Mouse (Mus musculus) G1E (cell line): ENCODE data around the gene Tor4a. TPM values are rescaled to one million over a fixed set of nuclear protein-coding genes. Genes with fewer than 3 reads are reported as not detected.
A peak's percentile ranks its signal among the peaks of the same experiment; 100 is the strongest.

Experiments used
- ATAC-seq: 2 replicates; pipeline ENCODE4 v1.8.0; 2016; ENCODE audit warnings: mild to moderate bottlenecking; ENCODE audit not compliant: insufficient number of reproducible peaks, poor library complexity, low FRiP score, severe bottlenecking; ENCODE audit errors: extremely low read depth
- DNase-seq: peaks from one replicate; pipeline ENCODE4 v3.0.0; 2012; ENCODE audit warnings: low spot score
- H3K27me3 ChIP-seq: 2 replicates; pipeline ENCODE4 v1.6.1; 2012; ENCODE audit warnings: mild to moderate bottlenecking, low read length, inconsistent platforms; ENCODE audit not compliant: insufficient read depth
- H3K36me3 ChIP-seq: replicated peaks from 2 replicates; pipeline ENCODE3; 2012; ENCODE audit warnings: mild to moderate bottlenecking, inconsistent platforms
- H3K4me1 ChIP-seq: 2 replicates; pipeline ENCODE4 v1.6.1; 2012; ENCODE audit warnings: low read depth, low read length, inconsistent platforms, mixed read lengths; ENCODE audit not compliant: insufficient read depth
- H3K4me3 ChIP-seq: 2 replicates; pipeline ENCODE4 v1.5.1; 2012; ENCODE audit warnings: low read depth, mild to moderate bottlenecking, inconsistent platforms, low read length, moderate library complexity, mixed read lengths
- H3K9me3 ChIP-seq: replicated peaks from 2 replicates; pipeline ENCODE4 v1.6.1; 2012; ENCODE audit warnings: inconsistent platforms
- CTCF ChIP-seq: IDR thresholded peaks from 2 replicates; pipeline ENCODE4 v1.5.1; 2012; ENCODE audit warnings: low read depth, low read length, inconsistent platforms, mixed read lengths
- GATA1 ChIP-seq: IDR thresholded peaks from 2 replicates; pipeline ENCODE4 v1.6.1; 2012; ENCODE audit warnings: borderline replicate concordance, low read length, inconsistent platforms, mixed read lengths
- GATA2 ChIP-seq: IDR thresholded peaks from 2 replicates; pipeline ENCODE4 v1.6.1; 2012; ENCODE audit warnings: low read depth, low read length, inconsistent platforms, borderline replicate concordance
- POLR2AphosphoS5 ChIP-seq: IDR thresholded peaks from 2 replicates; pipeline ENCODE4 v1.6.1; 2012; ENCODE audit warnings: low read depth, low read length, inconsistent platforms; ENCODE audit not compliant: insufficient replicate concordance
- TAL1 ChIP-seq: conservative IDR thresholded peaks from 2 replicates; pipeline ENCODE4 v1.6.1; 2012; ENCODE audit warnings: low read depth, low read length, inconsistent platforms, mixed read lengths
- polyA plus RNA-seq: library from polyadenylated mRNA; stranded (reverse); fragments of >175 nt; gene quantifications from 2 replicates; pipeline ENCODE4 v1.2.3, GENCODE M21; 2012
- total RNA-seq, 2 experiments: library from RNA; stranded (forward) in 1 of 2; stranded (reverse) in 1 of 2; fragments of 200-1000 nt in 1 of 2; fragments of >200 nt in 1 of 2; fragmentation: Nextera tagmentation in 1 of 2; gene quantifications; 2 replicates each; pipeline ENCODE4 v1.2.3; 2014 to 2017

Gene Tor4a
- total RNA-seq (2014; fragmentation: Nextera tagmentation) (13.3 and 17.2 TPM in 2 replicates), total RNA-seq (2017) (33.2 and 33.8 TPM in 2 replicates), polyA plus RNA-seq (10.8 and 12.3 TPM in 2 replicates)

GRCm38 (mm10) chr2:25196172-25196954 is at the start of gene Tor4a:
Tor4a (minus strand) TSS chr2:25196886.
- no peaks in the 10 kb centered on the region for H3K27me3 ChIP-seq
- DNase-seq (peak; percentile 92), ATAC-seq (peak; percentile 74)
- H3K4me1 ChIP-seq = peaks cover 61% of the 10 kb centered on the region
- peak within 1 kb of the TSS; percentile 73 for H3K4me3 ChIP-seq
- no peaks in the 10 kb centered on the region for H3K9me3 ChIP-seq
- TF ChIP-seq GATA1 = no peak
- no peak for TF ChIP-seq TAL1
- no peak for TF ChIP-seq GATA2
- TF ChIP-seq CTCF = no peak
- no peak for TF ChIP-seq POLR2AphosphoS5
- peaks cover 72% of the 10 kb centered on the region for H3K36me3 ChIP-seq

DNA sequence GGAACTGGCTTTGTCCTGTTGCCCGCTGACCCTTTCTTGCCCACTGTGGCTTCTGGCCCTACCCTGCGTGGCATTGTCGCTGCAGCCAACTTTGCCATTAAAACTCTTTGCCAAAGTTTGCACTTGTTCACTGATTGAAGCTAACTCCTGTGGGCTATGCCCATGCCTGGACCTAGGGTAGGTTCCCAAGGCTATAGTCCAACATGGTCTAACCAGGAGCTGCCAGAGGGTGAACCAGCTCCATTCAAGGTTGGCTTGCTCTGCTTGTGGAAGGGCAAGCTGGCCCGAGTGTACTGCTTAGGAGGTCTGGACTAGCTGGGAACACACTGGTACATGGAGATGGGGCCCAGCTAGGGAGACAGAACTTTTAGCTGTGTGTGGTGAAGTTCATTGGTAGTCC is 47.5 kb upstream of the Tor4a start:
- peaks cover 68% of the 10 kb centered on the region for H3K4me1 ChIP-seq
- no peaks in the 10 kb centered on the region for H3K9me3 ChIP-seq
- ATAC-seq (no peak), DNase-seq (no peak)
- H3K27me3 ChIP-seq = peaks cover 25% of the 10 kb centered on the region
- TF ChIP-seq GATA2 (no peak), CTCF (no peak), POLR2AphosphoS5 (no peak), TAL1 (no peak), GATA1 (no peak)
- H3K4me3 ChIP-seq = no peak overlapping the region
- H3K36me3 ChIP-seq = peaks cover 62% of the 10 kb centered on the region

GRCm38 (mm10) chr2:25243342-25243741 is 46.7 kb upstream of the Tor4a start:
- peaks cover 54% of the 10 kb centered on the region for H3K36me3 ChIP-seq
- H3K4me3 ChIP-seq = no peak overlapping the region; the same call in 1 of the 2 replicates
- TF ChIP-seq GATA2 = no peak
- no peak for TF ChIP-seq CTCF
- no peak for TF ChIP-seq TAL1
- TF ChIP-seq GATA1 = no peak
- no peak for TF ChIP-seq POLR2AphosphoS5
- DNase-seq (no peak), ATAC-seq (no peak)
- peaks cover 30% of the 10 kb centered on the region for H3K27me3 ChIP-seq
- peaks cover 73% of the 10 kb centered on the region for H3K4me1 ChIP-seq
- H3K9me3 ChIP-seq = no peaks in the 10 kb centered on the region

GRCm38 (mm10) chr2:25242101-25242506 is 45.4 kb upstream of the Tor4a start, which contains the start of the genes Rnf208 and Cysrt1:
Rnf208 (plus strand) TSS chr2:25242255.
Cysrt1 (minus strand) TSS chr2:25242452.
- peaks cover 82% of the 10 kb centered on the region for H3K4me1 ChIP-seq
- no peaks in the 10 kb centered on the region for H3K9me3 ChIP-seq
- peaks cover 41% of the 10 kb centered on the region for H3K36me3 ChIP-seq
- no peak for TF ChIP-seq TAL1
- TF ChIP-seq GATA2 = no peak
- TF ChIP-seq CTCF = no peak
- TF ChIP-seq POLR2AphosphoS5 = no peak
- no peak for TF ChIP-seq GATA1
- peak within 1 kb of the TSS; percentile 69 for H3K4me3 ChIP-seq
- DNase-seq = no peak
- peaks cover 43% of the 10 kb centered on the region for H3K27me3 ChIP-seq
- ATAC-seq = no peak

- Histone ChIP-seq H3K4me1 (peaks cover 84% of the 10 kb centered on the region), H3K36me3 (peaks cover 34% of the 10 kb centered on the region), H3K27me3 (peaks cover 45% of the 10 kb centered on the region), H3K9me3 (no peaks in the 10 kb centered on the region), H3K4me3 (peak overlapping the region; percentile 69; the same call in 1 of the 2 replicates)
- DNase-seq = no peak
- no peak for TF ChIP-seq CTCF
- TF ChIP-seq GATA2 = no peak
- TF ChIP-seq TAL1 = no peak
- TF ChIP-seq POLR2AphosphoS5 = no peak
- TF ChIP-seq GATA1 = no peak
- no peak for ATAC-seq
Observed at GRCm38 (mm10) chr2:25241438-25241775, 44.7 kb upstream of the Tor4a start.

- Histone ChIP-seq H3K4me3 (peak overlapping the region; percentile 69; the same call in 1 of the 2 replicates), H3K9me3 (no peaks in the 10 kb centered on the region), H3K36me3 (peaks cover 29% of the 10 kb centered on the region), H3K27me3 (peaks cover 49% of the 10 kb centered on the region), H3K4me1 (peaks cover 85% of the 10 kb centered on the region)
- ATAC-seq (peak; percentile 31; the same call in 1 of the 2 replicates), DNase-seq (no peak)
- no peak for TF ChIP-seq TAL1
- TF ChIP-seq POLR2AphosphoS5 = no peak
- no peak for TF ChIP-seq GATA2
- TF ChIP-seq GATA1 = no peak
- no peak for TF ChIP-seq CTCF
Observed at GRCm38 (mm10) chr2:25240723-25241437, 44.2 kb upstream of the Tor4a start.
